Mouse (Mus musculus) liver, adult 2 months (tissue): ENCODE data around the gene Myh14.

Experiments
- CTCF ChIP-seq: fragments of 200-500 bp; IDR thresholded peaks from 2 replicates; pipeline ENCODE4 v1.5.1; 2011; ENCODE audit warnings: low read depth, low read length, control low read depth
- POLR2A ChIP-seq: fragments of 200-500 bp; IDR thresholded peaks from 2 replicates; pipeline ENCODE4 v1.6.1; 2011; ENCODE audit warnings: low read length, control low read depth; ENCODE audit not compliant: insufficient read depth; ENCODE audit errors: extremely low read depth

GRCm38 (mm10) chr7:44651416-44651815 lies 19.2 kb downstream of the Myh14 start:
- TF ChIP-seq CTCF: no peak
- no peak for TF ChIP-seq POLR2A
